19 mouse cellular contexts compared by ENCODE assay signal in the genomic region with DNA sequence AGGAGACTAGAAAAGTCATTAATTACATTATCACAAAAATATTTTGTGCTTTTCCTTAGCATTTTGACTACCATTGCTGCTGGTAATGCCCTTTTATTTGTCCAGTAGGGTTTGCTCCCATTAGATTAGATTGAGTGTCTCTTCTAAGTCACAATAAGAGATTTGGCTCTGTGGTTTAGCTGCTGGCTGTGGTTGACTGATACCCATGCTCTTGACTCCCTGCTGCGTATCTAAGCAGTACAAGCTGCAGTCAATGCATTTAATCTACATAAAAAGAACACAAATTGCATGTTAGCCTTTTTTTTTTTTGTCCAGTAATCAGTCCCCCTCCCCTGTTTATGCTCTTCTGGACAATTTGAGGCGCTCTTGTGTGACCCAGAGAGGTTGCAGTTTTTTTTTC.
"Had no signal": no experiment of that assay in that cellular context is flagged by ENCODE, and none has a peak within 500 bp of the region (broad histone marks: within the 10 kb centered on the region; RNA-seq: fewer than 3 reads in every experiment).

No protein-coding gene starts in this region.

- H3K9me3 ChIP-seq: limb, embryonic 10.5 days; limb, embryonic 13.5 days; liver, embryonic 12.5 days; liver, embryonic 15.5 days; lung, embryonic 15.5 days; midbrain, embryonic 13.5 days had no signal

- H3K9ac ChIP-seq: limb, embryonic 13.5 days; liver, embryonic 12.5 days; liver, embryonic 15.5 days; lung, embryonic 15.5 days; midbrain, embryonic 13.5 days had no signal

- DNase-seq: kidney, adult 18-20 months; kidney, adult 9 months; kidney, postnatal 14 days; kidney, postnatal 4 days; liver; lung, adult 18-20 months; lung, postnatal 10 days; lung, postnatal 36 days; right cerebral cortex, adult 18-20 months; right cerebral cortex, postnatal 14 days; spleen, adult 18-20 months; thymus, adult 18-20 months; thymus, postnatal 36 days had no signal

- H3K27ac ChIP-seq: limb, embryonic 10.5 days; limb, embryonic 13.5 days; liver, embryonic 12.5 days; liver, embryonic 15.5 days; lung, embryonic 15.5 days; midbrain, embryonic 13.5 days had no signal

- H3K4me2 ChIP-seq: limb, embryonic 13.5 days; liver, embryonic 12.5 days; liver, embryonic 15.5 days; lung, embryonic 15.5 days; midbrain, embryonic 13.5 days had no signal

- H3K27me3 ChIP-seq: liver, embryonic 12.5 days; liver, embryonic 15.5 days; lung, embryonic 15.5 days had no signal

- ATAC-seq: liver, embryonic 12.5 days; midbrain, embryonic 13.5 days had no signal

- H3K4me1 ChIP-seq: limb, embryonic 10.5 days; limb, embryonic 13.5 days; liver, embryonic 12.5 days; liver, embryonic 15.5 days; lung, embryonic 15.5 days; midbrain, embryonic 13.5 days had no signal

- H3K36me3 ChIP-seq: limb, embryonic 10.5 days; limb, embryonic 13.5 days; liver, embryonic 12.5 days; liver, embryonic 15.5 days; lung, embryonic 15.5 days; midbrain, embryonic 13.5 days had no signal

- H3K4me3 ChIP-seq: limb, embryonic 10.5 days; limb, embryonic 13.5 days; liver, embryonic 12.5 days; liver, embryonic 15.5 days; lung, embryonic 15.5 days; midbrain, embryonic 13.5 days had no signal
